8 mouse cellular contexts compared by ENCODE assay signal in the genomic region with DNA sequence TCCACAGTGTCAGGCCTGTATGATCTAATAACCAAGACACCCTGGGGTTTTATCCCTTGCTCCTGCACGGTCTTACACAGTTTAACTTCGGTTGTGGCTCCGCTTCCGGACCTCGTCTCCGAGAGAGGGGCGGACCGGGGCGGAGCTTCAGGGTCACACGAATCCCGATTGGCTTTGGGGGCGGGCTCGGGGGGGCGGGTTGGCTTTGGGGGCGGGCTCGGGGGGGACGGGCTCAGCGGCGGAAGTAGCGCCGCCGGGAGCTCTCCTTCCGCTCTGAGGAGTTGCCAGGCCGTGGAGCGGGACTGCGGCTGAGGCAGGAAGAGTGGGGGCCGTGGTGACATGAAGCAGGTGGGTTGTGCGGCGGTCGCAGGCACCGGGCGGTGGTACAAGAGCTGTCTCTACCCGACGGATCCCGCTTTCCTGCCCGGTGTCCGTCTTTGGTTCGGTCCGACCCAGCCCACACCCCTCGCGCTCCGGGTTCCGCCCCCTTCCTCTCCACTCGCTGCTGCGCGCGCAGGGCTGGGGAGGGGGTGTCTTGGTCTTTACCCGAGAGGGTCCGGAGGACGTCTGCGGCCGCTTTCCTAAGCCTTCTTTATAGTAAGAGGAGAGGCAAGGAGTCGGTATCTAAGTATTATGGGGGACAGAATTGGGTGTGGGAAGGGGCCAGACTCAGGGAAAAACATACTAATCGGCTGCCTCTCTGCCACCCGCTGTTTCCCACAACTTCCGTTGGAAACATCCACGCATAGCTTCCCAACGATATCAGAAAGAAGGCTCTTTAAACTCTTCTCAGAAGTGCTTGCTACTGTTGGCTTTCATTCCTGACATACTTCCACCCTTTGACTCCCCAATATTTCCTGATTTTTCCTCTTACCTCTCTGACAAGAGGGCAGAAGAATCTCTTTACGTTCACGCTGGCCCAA. TPM values are rescaled to one million over a fixed set of nuclear protein-coding genes. Genes with fewer than 3 reads are reported as not detected.
A peak's percentile ranks its signal among the peaks of the same experiment; 100 is the strongest.
DNase-seq lines count a peak whose midpoint lies in the region; ATAC-seq lines count a peak whose summit lies in the region.

A gene (plus strand): TSS at position 208 of the 923 bp plus-strand sequence.

- H3K36me3 ChIP-seq in hindbrain, embryonic 12.5 days: no peaks in the 10 kb centered on the region

- peak within 1 kb of the TSS; percentile 78 for H3K9ac ChIP-seq in hindbrain, embryonic 12.5 days

- peaks cover 19% of the 10 kb centered on the region for H3K27me3 ChIP-seq in hindbrain, embryonic 12.5 days

- under 1% methylated on average over 52 of the region's 60 CpGs for WGBS in hindbrain, embryonic 12.5 days

- peak within 1 kb of the TSS; percentile 87 for H3K27ac ChIP-seq in hindbrain, embryonic 12.5 days

- ATAC-seq in hindbrain, embryonic 12.5 days (ENCODE audit: low FRiP score): peak; percentile 82

- peak within 1 kb of the TSS; percentile 65 for H3K4me3 ChIP-seq in hindbrain, embryonic 12.5 days

- peak; percentile 93 for DNase-seq in R1 (ENCODE audit: low read depth, low spot score)
- peak; percentile 89 for DNase-seq in cerebellum, adult 9-11 months
- DNase-seq in frontal cortex, adult 2 months (ENCODE audit: extremely low spot score in 1 of 2, low spot score in 1 of 2): peak; percentile 46 to 85
- peak; percentile 75 to 77 for DNase-seq in layer of hippocampus, postnatal 25 days (ENCODE audit: extremely low spot score in 1 of 2, low spot score in 1 of 2)
- peak; percentile 94 to 95 for DNase-seq in lung, postnatal 4 days
- peak; percentile 95 for DNase-seq in retina, postnatal 1 day
- peak; percentile 97 for DNase-seq in thymus, postnatal 4 days

- peaks cover 47% of the 10 kb centered on the region for H3K4me1 ChIP-seq in hindbrain, embryonic 12.5 days

- no peaks in the 10 kb centered on the region for H3K9me3 ChIP-seq in hindbrain, embryonic 12.5 days (replicated peaks)

- H3K4me2 ChIP-seq in hindbrain, embryonic 12.5 days (replicated peaks): peak within 1 kb of the TSS; percentile 79

RNA-seq across cellular contexts. Expression of the gene that starts here (rescaled TPM):
- 52.3 and 59.1 TPM in 2 replicates for polyA plus RNA-seq in frontal cortex, adult 2 months (2012; rRNA removed)
- 49.0 and 50.0 TPM in 2 replicates for polyA plus RNA-seq in hindbrain, embryonic 12.5 days (2016; fragmentation: Nextera tagmentation; extraction: Ambion mirVana)
- 10 to 100 TPM; 31.5 to 34.3 TPM for total RNA-seq in layer of hippocampus, postnatal 25 days (2021)

Comparison
In these comparisons a context has a peak if more than half of its experiments do, and no peak if none do; other contexts are left out.
1. Peak in every context shown above with its lines: DNase-seq, ATAC-seq, H3K4me3 ChIP-seq and H3K27ac ChIP-seq.